Mouse (Mus musculus) layer of hippocampus, adult 11-12 months (tissue): ENCODE data around the gene Calu.

Experiments used
- DNase-seq: peaks from one replicate; pipeline ENCODE4 v3.0.0; 2022; ENCODE audit warnings: low spot score

The Calu gene

DNA sequence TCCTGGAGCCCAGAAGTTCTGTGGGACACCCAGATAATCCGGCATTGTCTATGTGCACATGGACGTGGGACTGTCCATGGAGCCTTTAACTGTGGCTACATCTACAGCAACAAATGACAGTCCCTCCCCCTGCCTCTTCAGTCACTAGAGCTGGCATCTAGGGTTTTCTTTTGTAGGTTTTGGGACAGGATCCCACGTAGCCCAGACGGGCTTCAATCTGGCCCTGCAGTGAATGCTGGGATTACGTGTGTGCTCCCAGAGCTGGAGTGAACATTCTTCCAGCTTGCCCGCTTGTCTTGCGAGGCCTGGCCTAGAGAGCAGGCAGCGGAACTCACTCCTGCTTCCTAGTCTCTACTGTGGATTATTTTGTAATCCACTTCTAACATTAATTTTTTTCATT lies 77.2 kb downstream of the Calu start:
- no peak for DNase-seq

GRCm38 (mm10) chr6:29426331-29426730 lies 78.5 kb downstream of the Calu start:
- DNase-seq, result no peak
